Mouse (Mus musculus): ENCODE measurements around the gene Npm1. TPM values are rescaled to one million over a fixed set of nuclear protein-coding genes. Genes with fewer than 3 reads are reported as not detected.

Npm1 gene
- total RNA-seq, 2 experiments from 2014 or later: 176 to 188 TPM

GRCm38 (mm10) chr11:33181804-33182203 is 18.8 kb upstream of the Npm1 start:
- no peak for DNase-seq (ENCODE audit: low spot score in 2 of 2)

- DNase-seq (ENCODE audit: low spot score in 2 of 2): no peak
Measured at GRCm38 (mm10) chr11:33180701-33181116, 17.7 kb upstream of the Npm1 start.

DNA sequence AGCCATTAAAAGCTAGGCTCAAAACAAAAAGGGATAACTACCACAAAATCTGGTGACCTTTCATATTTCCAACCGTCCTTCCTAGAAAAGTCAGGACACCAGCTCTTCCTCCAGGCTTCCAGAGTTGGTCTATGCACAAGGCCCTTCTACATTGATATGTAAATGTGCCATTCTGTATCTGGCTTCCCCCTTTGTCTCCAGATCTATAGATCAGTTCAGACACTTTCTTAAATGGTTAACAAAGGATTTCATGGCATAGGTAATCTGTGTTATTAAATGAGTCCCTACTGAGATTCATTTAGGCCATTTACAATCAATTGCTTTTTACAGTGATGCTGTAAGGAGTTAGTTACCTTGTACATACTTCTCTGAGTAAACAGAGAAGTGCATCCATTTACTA is 16.8 kb upstream of the Npm1 start:
- DNase-seq (ENCODE audit: low spot score in 2 of 2): no peak

DNA sequence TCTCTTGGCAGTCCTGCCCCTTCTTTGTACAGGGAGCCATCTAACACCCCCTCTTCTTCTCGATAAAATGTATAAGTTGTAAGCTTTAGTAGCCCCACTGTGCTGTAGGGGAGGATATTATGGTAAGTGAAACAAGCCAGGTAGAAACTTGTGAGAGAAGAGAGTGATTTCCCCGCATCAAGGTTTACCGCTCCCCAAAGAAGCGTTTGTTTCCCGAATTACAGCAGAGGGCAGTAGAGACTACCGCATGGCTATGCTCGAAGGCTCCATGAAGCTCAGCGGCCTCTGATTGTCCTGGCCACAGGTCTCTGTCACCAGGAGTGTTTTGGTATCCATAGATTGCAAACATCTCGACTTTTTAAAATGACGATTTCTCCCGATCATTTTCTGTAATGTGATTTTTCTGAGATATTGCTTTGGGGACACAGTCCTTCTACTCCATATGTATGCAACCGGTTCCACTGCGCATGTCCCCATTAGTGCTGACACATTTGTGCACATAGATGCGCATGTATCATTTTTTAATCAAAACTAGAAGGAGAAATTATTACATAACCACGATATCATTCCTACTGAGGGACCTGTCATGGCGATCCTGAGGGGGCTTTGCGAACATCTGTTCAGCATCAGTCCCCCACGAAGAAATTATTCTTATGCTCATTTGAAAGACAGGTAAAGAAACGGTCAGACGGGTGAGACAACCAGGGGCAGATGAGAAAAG is 13.7 kb upstream of the Npm1 start:
- peak; percentile 46 to 60 for DNase-seq (ENCODE audit: low spot score in 2 of 2)

DNA sequence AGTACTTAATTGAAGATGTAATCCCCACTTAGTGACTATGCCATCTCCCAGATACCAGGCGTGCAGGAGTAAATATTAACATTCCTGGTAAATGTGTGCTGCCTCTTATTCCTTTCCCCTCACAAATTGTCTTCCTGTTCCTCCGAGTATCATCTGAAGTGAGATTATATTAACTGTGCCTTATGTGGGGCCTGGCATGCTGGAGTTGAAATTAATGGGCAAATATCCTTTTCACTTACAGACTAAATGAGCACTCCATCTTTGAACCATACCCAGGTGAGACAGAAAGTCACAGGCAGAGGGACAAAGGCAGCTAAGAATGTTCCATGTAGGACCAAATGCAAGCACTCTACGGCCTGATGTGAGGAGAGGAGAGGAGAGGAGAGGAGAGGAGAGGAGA is 12.8 kb upstream of the Npm1 start:
- no peak for DNase-seq (ENCODE audit: low spot score in 2 of 2)

DNA sequence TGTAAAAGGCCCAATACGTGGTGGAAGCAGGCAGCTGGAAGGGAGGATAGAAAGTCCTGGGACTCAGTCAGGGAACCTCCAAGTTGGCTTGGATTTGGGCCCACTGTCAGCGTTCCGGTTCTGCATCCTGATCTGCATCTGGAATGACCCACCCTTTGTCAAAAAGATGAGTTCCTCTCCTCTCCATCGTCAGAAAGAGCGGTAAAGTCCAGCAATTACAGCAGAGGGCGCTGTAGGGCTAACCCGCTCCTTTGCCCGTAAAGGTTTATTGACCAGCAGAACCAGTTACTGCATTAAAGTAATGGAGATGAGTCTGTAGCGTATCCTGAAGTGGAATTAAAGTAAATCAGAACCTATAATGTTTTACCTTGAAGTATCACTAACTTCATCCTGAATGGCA is 7.5 kb upstream of the Npm1 start:
- peak; percentile 13 to 34 for DNase-seq (ENCODE audit: low spot score in 2 of 2)

DNA sequence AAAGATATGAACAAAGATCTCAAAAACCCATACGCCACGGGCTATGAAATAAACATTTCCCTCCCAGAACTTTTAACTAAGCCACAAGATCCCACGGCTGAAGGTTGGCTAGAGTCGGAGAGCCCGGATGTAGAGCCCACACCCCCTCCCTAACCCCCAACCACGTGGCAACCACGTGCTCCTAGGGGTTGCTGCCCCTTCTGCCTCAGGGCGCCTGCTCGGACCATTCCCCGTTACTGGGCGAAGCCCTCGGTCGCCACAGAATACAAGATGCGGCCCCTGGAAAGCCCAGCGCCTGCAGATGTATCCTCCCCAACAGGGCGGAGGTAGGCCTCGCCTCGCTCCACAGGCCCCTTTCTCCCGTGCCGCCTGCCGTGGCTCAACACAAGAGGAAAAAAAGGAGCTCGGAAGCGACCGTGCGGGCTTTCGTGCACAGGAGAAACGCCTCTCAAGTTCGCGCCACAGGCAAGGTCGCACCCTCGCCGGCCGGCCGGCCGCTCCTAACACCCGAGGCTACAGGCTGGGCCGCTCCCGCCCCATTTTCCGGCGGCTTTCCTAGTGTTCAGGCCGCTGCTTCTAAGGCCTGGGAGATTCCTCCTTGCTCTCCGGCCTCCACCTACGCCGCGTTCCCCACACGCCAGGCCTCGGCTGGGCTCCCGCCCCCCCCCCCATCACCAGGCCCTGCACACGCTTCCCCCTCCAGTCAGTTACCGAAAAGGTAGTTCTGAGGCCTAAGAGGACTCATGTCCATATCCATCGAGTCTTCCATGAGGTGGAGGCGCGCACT is 602 bp downstream of the Npm1 start:
- DNase-seq (ENCODE audit: low spot score in 2 of 2): peak; percentile 66 to 74

DNA sequence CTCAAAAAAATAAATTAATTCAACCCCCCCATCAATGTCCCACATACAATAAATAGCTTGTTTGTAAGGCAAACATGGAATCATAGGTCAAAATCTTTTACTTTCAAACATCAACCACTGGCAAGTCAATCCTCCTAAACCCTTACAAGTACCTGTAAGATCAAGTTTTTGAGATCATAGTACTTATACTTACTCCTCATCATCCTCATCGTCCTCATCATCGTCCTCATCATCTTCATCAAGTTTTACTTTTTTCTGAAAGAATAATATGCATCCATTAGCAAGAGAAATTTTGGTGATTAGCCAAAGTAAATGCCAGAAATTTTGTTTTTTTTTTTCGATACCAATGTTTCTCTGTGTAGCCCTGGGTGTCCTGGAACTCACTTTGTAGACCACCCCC is 3.3 kb downstream of the Npm1 start:
- DNase-seq (ENCODE audit: low spot score in 2 of 2): no peak

- DNase-seq (ENCODE audit: low spot score in 2 of 2): no peak
Measured at GRCm38 (mm10) chr11:33157453-33158196, 5.4 kb downstream of the Npm1 start.

GRCm38 (mm10) chr11:33156436-33157015 is 6.5 kb downstream of the Npm1 start:
- no peak for DNase-seq (ENCODE audit: low spot score in 2 of 2)

DNA sequence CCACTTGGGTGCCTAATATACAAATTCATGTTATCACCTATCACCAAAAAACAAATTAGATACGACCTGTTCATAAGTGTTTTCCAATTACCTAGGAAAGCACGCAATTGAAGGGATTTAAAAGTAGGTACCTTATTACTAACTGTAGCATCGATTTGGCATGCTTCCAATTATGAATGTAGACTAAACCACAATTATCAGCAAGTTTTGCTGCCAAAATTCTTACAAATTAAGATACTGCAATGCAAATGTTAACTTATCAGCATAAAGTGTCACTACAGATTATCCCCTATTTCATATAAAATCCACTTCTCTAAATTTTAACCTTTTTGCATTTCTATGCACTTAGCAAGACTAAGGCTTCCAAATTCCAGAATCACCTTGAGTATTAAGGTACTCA is 8.5 kb downstream of the Npm1 start:
- DNase-seq (ENCODE audit: low spot score in 2 of 2): no peak

DNA sequence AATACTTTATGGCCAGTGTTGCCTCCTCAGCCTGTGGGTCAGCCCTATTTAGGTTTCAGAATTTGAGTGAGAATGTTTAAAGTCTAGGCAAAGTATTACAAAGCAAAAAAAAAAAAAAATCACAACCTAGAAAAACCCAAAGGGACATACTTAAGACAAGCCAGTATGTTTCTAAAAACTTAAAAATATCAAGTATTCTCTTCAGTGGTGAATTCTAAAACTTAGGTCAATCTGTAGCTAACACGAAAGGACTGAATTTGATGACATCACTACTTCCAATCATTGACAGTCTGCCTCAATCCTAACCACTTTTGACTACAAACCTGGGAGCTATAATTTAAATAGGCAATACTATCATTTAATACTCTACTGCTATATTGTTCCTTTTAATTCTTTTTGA is 10.0 kb downstream of the Npm1 start:
- DNase-seq (ENCODE audit: low spot score in 2 of 2): no peak

DNA sequence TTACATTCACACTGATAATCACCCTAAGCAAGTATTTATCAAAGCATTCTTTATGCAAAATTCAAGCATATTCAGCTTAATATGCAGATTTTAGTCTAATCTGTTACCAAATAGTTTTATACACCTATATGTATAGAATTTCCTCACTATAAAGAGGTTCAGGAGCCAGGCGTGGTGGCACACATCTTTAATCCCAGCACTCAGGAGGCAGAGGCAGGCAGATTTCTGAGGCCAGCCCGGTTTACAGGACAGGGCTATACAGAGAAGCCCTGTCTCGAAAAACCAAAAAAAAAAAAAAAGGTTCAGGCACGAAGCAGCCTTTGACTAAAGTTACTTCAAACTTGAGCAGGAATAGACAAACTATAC is 11.2 kb downstream of the Npm1 start:
- DNase-seq (ENCODE audit: low spot score in 2 of 2): no peak

GRCm38 (mm10) chr11:33151128-33151779 is 11.8 kb downstream of the Npm1 start:
- DNase-seq (ENCODE audit: low spot score in 2 of 2): no peak

GRCm38 (mm10) chr11:33150364-33150763 is 12.6 kb downstream of the Npm1 start:
- DNase-seq (ENCODE audit: low spot score in 2 of 2): no peak

DNA sequence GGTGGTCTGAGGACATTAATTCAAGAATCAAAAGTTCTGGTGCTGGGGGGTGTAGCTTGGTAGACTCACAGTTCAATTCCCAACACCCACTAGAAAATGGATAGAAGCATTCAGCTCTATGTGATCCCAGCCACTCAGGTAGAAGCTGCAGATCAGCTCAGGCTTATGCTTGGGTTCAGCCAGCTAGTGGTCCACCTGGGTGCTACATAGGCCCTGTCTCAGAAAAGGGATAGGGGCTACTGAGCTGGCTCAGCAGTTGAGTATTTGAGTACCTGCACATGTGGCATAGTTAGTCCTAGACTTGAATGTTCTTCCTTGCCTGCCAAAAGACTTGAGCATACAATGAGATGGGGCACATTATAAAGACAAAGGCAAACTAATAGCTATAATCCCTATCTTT is 13.6 kb downstream of the Npm1 start:
- DNase-seq (ENCODE audit: low spot score in 2 of 2): no peak

DNA sequence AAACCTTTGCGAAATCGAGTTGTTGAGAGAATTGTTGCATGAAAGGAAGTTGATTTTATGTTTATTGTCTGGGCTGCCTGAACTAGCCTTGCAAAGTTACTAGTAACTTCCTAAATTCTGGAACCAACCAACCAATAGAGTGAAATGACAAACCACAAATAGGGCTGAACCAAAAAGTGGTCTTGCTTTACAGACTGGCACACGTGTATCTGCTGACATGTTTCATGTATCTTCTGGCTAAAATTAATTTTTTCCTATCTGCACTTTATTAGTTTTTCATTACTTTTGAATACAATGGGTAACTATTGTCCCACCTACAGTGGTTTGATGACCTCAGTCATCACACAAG is 13.9 kb downstream of the Npm1 start:
- DNase-seq (ENCODE audit: low spot score in 2 of 2): no peak

DNA sequence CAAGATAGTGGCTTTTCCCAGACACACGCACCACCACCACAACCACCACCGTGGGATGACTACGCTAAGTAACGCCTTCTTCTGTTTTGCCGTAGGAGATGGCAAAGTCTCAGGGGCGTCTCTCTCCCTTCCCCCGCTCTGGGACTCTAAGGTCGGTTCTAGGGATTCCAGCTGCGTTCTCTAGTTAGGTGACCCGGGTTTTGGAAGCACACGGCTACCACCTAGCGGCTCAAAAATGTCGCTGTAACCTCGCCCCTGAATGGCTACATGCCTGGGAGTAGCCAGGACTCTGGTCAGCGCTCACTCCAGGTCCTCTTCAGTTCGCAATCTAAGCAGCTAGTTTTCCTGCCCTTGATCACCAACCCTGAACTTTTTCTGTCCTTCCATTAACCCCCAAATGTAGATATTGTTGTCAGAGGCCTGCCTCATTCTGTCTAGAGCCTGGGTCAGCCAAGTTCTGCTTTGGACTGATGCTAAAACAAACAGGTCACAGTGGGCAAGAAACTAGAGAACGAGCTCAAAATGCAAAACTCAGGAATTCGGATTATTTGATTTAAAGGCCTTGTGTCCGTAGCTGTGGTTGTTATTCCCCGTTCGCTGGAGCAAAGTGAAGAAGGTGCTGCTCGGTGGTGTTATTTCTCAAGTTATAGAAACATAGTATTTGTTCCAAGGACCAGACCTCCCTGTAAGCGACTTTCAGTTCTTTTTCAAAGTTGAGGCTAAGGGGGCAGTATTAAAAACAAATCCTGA is 14.5 kb downstream of the Npm1 start:
- DNase-seq (ENCODE audit: low spot score in 2 of 2): peak; percentile 67 to 74

DNA sequence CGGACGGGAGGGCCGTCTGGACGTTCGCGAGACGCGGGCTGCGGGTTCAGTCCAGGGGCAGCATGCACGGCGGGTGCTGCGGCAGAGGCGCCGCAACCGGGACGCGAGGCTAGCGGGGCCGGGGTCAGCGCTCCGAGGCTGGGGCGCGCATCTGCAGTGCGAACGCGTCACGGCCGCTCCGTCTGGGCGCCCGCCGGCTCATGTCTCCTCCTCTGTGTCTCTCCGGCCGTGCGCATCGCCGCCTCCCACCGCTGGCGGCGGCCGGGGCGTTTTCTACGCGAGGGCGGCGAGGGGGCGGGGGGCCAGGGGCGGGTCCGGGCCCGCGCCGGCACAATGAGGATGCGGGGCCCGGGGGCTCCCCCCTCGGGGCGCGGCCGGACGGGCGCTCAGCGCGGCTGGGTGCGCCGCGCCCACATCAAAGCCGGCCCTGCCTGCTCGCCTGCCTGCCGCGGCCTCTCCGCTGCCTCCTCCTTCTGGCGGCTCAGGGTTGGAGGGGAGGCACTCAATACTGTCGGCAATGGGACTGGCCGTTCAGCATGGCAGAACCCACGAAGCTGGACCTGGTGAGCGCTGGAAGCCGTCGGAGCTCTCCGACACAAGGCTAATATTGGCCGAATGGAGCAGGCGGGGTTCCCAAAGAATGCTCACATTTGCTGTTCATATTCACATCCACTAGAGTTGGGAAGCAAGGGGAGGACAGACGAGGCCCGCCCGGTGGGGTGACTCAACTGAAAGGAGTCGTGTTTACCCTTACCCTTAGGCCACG is 15.3 kb downstream of the Npm1 start:
- peak in 1 of 2 experiments; percentile 56 for DNase-seq (ENCODE audit: low spot score in 2 of 2)

DNA sequence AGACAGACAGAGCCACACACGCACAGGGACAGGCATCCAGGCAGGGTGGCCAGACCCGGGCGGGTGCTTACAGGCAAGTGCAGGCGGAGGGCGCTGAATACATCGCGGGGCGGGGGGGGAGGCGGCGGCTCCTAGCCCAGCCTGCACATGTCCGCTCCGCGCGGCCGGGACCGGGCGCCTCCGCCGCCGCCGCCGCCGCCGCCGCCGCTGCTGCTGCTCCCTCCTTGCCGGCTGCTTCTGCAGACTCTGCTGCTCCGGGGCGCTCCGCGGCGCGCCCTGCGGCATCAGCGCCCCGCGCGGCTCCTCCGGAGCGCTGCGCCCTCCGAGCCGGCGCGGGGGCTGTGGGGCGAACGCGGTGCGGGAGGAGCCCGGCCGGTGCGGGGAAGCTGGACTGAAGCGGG is 15.8 kb downstream of the Npm1 start, which contains the start of gene Fgf18:
Fgf18 (minus strand) TSS at position 230 of the 401 bp plus-strand sequence.
- peak; percentile 13 to 32 for DNase-seq (ENCODE audit: low spot score in 2 of 2)

Data from layer of hippocampus, postnatal 14 days (tissue).